Mouse (Mus musculus) neural tube, embryonic 12.5 days (tissue): ENCODE measurements around the gene Cir1. TPM values are rescaled to one million over a fixed set of nuclear protein-coding genes. Genes with fewer than 3 reads are reported as not detected.
A peak's percentile ranks its signal among the peaks of the same experiment; 100 is the strongest.

ENCODE experiments used
- ATAC-seq: fragments of 200-750 bp; cut with Nextera tagmentation; 2 replicates; pipeline ENCODE4 v1.8.0; 2017; ENCODE audit warnings: low read depth, mild to moderate bottlenecking, moderate TSS enrichment, moderate library complexity; ENCODE audit not compliant: low FRiP score
- H3K27ac ChIP-seq: fragments of 300-500 bp; sonication (generic); 2 replicates; pipeline ENCODE4 v1.5.1; 2016
- H3K27me3 ChIP-seq: fragments of 300-500 bp; sonication (generic); replicated peaks from 2 replicates; pipeline ENCODE4 v1.6.1; 2016; ENCODE audit warnings: mild to moderate bottlenecking
- H3K36me3 ChIP-seq: fragments of 300-500 bp; sonication (generic); 2 replicates; pipeline ENCODE4 v1.6.1; 2016; ENCODE audit warnings: mild to moderate bottlenecking
- H3K4me1 ChIP-seq: fragments of 300-500 bp; sonication (generic); 2 replicates; pipeline ENCODE4 v1.6.1; 2016
- H3K4me2 ChIP-seq: fragments of 300-500 bp; sonication (generic); replicated peaks from 2 replicates; pipeline ENCODE4 v1.6.1; 2016; ENCODE audit warnings: mild to moderate bottlenecking
- H3K4me3 ChIP-seq: fragments of 300-500 bp; sonication (generic); 2 replicates; pipeline ENCODE4 v1.5.1; 2016
- H3K9ac ChIP-seq: fragments of 300-500 bp; sonication (generic); 2 replicates; pipeline ENCODE4 v1.6.1; 2016; ENCODE audit warnings: mild to moderate bottlenecking
- H3K9me3 ChIP-seq: fragments of 300-500 bp; sonication (generic); 2 replicates; pipeline ENCODE4 v1.6.1; 2016; ENCODE audit warnings: mild to moderate bottlenecking
- WGBS: fragments of 180-500 bp; shearing (Covaris S2); methylation state at CpG from one replicate; pipeline ENCODE4 v1.1.7; 2016; 5-methylcytosine and 5-hydroxymethylcytosine counted together
- polyA plus RNA-seq: library from polyadenylated mRNA; unstranded; fragments of >200 nt; fragmentation: Nextera tagmentation; extraction: Ambion mirVana; gene quantifications from 2 replicates; pipeline ENCODE4 v1.2.1, GENCODE M21; 2016

Cir1 gene
- polyA plus RNA-seq, 1 experiment from 2014 or later = 23.9 TPM

- no peaks in the 10 kb centered on the region for H3K27me3 ChIP-seq
- H3K4me2 ChIP-seq = no peak overlapping the region
- H3K9ac ChIP-seq = no peak overlapping the region
- no peaks in the 10 kb centered on the region for H3K36me3 ChIP-seq
- no peak for ATAC-seq
- no peaks in the 10 kb centered on the region for H3K9me3 ChIP-seq
- H3K4me1 ChIP-seq = no peaks in the 10 kb centered on the region
- H3K27ac ChIP-seq = no peak overlapping the region
- WGBS = 76% methylated on average over 8 of the region's 8 CpGs
- H3K4me3 ChIP-seq = no peak overlapping the region
Observed at GRCm38 (mm10) chr2:73338415-73338814, 25.9 kb upstream of the Cir1 start.

GRCm38 (mm10) chr2:73335949-73336348, 23.4 kb upstream of the Cir1 start:
- ATAC-seq = no peak
- Histone ChIP-seq H3K36me3 (no peaks in the 10 kb centered on the region), H3K27me3 (no peaks in the 10 kb centered on the region), H3K9ac (no peak overlapping the region), H3K4me2 (no peak overlapping the region), H3K4me3 (no peak overlapping the region), H3K9me3 (no peaks in the 10 kb centered on the region), H3K27ac (no peak overlapping the region), H3K4me1 (no peaks in the 10 kb centered on the region)
- 97% methylated on average over 3 of the region's 3 CpGs for WGBS

DNA sequence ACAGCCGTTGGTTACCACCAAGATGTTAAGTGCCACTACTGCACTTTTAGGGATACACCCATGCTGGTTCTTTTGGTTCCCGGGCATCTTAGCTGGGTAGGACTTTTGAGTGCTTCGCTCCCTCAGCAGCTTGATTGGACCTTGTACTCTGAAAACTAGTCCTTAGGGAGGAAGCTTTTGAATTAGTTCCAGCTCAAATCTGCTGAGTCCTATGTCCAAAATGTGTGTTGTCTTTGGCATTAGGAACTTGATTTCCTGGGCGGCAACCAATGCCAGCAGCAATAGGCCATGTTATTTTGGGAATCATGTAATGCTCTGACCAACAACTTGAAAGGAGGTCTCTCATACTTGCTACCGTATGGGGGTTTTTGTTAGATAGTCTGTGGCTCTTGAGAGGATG, 13.4 kb upstream of the Cir1 start:
- no peak overlapping the region for H3K4me2 ChIP-seq
- WGBS = 81% methylated on average over 5 of the region's 5 CpGs
- no peaks in the 10 kb centered on the region for H3K27me3 ChIP-seq
- no peak overlapping the region for H3K4me3 ChIP-seq
- H3K27ac ChIP-seq = no peak overlapping the region
- no peak overlapping the region for H3K9ac ChIP-seq
- no peaks in the 10 kb centered on the region for H3K36me3 ChIP-seq
- no peak for ATAC-seq
- no peaks in the 10 kb centered on the region for H3K4me1 ChIP-seq
- no peaks in the 10 kb centered on the region for H3K9me3 ChIP-seq

DNA sequence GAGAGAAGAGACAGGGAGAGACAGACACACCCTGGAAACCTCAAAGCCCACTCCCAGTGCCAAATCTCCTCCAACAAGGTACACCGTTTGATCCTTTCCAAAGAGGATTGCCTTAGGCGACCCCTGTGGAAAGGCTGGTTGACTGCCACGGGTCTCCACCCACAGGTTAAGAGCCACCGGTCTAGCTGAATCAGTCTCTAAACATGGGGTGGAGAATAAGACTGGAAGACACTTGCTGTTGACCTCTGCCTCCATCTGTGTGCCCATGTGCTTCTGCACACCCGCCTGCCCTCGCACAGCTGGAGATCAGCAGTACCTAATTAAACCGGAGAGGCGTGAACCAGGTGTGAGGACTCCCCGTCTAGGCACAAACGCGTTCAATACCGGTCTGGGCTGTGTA, 10.5 kb upstream of the Cir1 start:
- ATAC-seq = no peak
- Histone ChIP-seq H3K27ac (no peak overlapping the region), H3K9ac (no peak overlapping the region), H3K36me3 (no peaks in the 10 kb centered on the region), H3K27me3 (no peaks in the 10 kb centered on the region), H3K4me3 (no peak overlapping the region), H3K4me1 (no peaks in the 10 kb centered on the region), H3K4me2 (no peak overlapping the region), H3K9me3 (no peaks in the 10 kb centered on the region)
- WGBS = 63% methylated on average over 12 of the region's 12 CpGs

DNA sequence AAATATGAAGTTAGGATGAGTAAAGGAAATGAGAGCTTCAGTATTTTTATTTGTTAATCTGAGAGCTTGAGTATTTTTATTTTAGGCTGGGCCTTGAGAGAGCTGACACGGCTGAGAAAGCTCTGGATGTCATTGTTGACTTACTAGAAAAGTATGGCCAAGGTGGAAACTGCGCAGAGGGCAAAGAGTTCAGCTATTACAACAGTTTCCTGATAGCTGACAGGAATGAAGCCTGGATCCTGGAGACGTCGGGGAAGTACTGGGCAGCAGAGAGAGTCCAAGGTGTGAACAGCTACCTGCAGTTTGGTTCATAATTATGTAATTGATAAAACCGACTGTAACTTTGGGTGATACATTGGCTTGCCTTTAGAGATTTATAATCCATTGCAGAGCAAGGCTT, 6.7 kb upstream of the Cir1 start:
- WGBS = 91% methylated on average over 5 of the region's 5 CpGs
- no peak for ATAC-seq
- no peaks in the 10 kb centered on the region for H3K27me3 ChIP-seq
- H3K4me3 ChIP-seq = no peak overlapping the region
- H3K4me2 ChIP-seq = no peak overlapping the region
- no peak overlapping the region for H3K9ac ChIP-seq
- H3K4me1 ChIP-seq = no peaks in the 10 kb centered on the region
- no peaks in the 10 kb centered on the region for H3K36me3 ChIP-seq
- no peaks in the 10 kb centered on the region for H3K9me3 ChIP-seq
- H3K27ac ChIP-seq = no peak overlapping the region

GRCm38 (mm10) chr2:73317426-73317825, 4.9 kb upstream of the Cir1 start:
- no peaks in the 10 kb centered on the region for H3K36me3 ChIP-seq
- WGBS = 93% methylated on average over 9 of the region's 9 CpGs
- no peak overlapping the region for H3K27ac ChIP-seq
- H3K9ac ChIP-seq = no peak overlapping the region
- no peaks in the 10 kb centered on the region for H3K27me3 ChIP-seq
- no peak overlapping the region for H3K4me2 ChIP-seq
- no peaks in the 10 kb centered on the region for H3K4me1 ChIP-seq
- no peaks in the 10 kb centered on the region for H3K9me3 ChIP-seq
- no peak overlapping the region for H3K4me3 ChIP-seq
- no peak for ATAC-seq

DNA sequence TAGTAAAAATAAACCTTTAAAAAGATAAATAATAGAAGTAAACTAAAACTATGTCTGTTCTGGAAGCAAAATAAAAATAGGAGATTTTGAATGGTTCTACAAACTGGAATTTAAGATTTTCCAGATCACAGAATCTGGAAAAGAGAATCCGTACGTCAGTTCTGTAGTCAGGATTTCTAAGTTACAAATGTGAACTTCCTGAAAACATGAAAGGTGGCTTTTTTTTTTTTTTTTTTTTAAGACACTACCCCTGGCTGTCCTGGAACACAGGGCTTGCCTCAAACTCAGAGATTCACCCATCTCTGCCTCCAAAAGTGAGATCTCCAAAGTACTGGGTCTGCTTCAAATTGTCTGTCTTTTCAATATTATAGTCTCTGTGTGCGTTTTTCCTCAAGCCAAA, 1.8 kb upstream of the Cir1 start:
- Histone ChIP-seq H3K27ac (no peak overlapping the region), H3K4me1 (peaks cover 11% of the 10 kb centered on the region), H3K36me3 (peaks cover 6% of the 10 kb centered on the region; the same call in 1 of the 2 replicates), H3K4me3 (no peak overlapping the region), H3K4me2 (no peak overlapping the region), H3K9me3 (no peaks in the 10 kb centered on the region), H3K9ac (no peak overlapping the region), H3K27me3 (no peaks in the 10 kb centered on the region)
- 93% methylated on average over 3 of the region's 3 CpGs for WGBS
- no peak for ATAC-seq

GRCm38 (mm10) chr2:73313117-73313501, 608 bp upstream of the Cir1 start:
- WGBS = 53% methylated on average over 14 of the region's 14 CpGs
- Histone ChIP-seq H3K36me3 (peaks cover 17% of the 10 kb centered on the region), H3K27ac (no peak overlapping the region), H3K4me2 (peak overlapping the region; percentile 92), H3K9ac (peak overlapping the region; percentile 38; the same call in 1 of the 2 replicates), H3K9me3 (no peaks in the 10 kb centered on the region), H3K27me3 (no peaks in the 10 kb centered on the region), H3K4me3 (peak overlapping the region; percentile 83), H3K4me1 (peaks cover 11% of the 10 kb centered on the region)
- ATAC-seq = peak; percentile 52; the same call in 1 of the 2 replicates

DNA sequence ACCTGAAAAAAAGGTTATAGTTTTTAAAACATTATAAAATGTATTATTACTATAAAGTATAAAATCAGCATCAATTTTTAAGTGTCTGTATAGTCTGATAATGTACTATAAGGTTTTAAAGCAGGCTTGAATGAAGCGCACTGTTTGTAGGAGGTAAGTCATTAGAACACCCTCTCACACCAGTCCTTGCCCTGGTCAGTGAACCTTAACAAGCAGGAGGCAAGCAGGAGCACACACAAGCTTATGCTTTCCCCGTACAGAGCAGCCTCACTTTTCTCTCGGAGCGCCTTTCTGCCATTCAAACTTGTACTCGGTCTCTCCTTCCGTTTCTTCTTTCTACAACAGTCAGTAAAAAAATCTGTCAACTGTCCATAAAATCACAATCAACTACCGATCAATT, 6.5 kb downstream of the Cir1 start:
- Histone ChIP-seq H3K27me3 (no peaks in the 10 kb centered on the region), H3K36me3 (peaks cover 51% of the 10 kb centered on the region), H3K9ac (no peak overlapping the region), H3K27ac (no peak overlapping the region), H3K9me3 (no peaks in the 10 kb centered on the region), H3K4me3 (no peak overlapping the region), H3K4me2 (no peak overlapping the region), H3K4me1 (peaks cover 1% of the 10 kb centered on the region; the same call in 1 of the 2 replicates)
- ATAC-seq = no peak
- WGBS = 88% methylated on average over 7 of the region's 7 CpGs

- Histone ChIP-seq H3K4me3 (no peak overlapping the region), H3K27ac (no peak overlapping the region), H3K4me2 (no peak overlapping the region), H3K9me3 (no peaks in the 10 kb centered on the region), H3K36me3 (peaks cover 50% of the 10 kb centered on the region), H3K27me3 (no peaks in the 10 kb centered on the region), H3K4me1 (no peaks in the 10 kb centered on the region), H3K9ac (no peak overlapping the region)
- ATAC-seq = no peak
- WGBS = 94% methylated on average over 5 of the region's 5 CpGs
Observed at GRCm38 (mm10) chr2:73304506-73304905, 8.0 kb downstream of the Cir1 start.

GRCm38 (mm10) chr2:73302722-73303121, 9.8 kb downstream of the Cir1 start:
- H3K9ac ChIP-seq = no peak overlapping the region
- H3K4me1 ChIP-seq = no peaks in the 10 kb centered on the region
- no peak for ATAC-seq
- no peak overlapping the region for H3K4me2 ChIP-seq
- H3K36me3 ChIP-seq = peaks cover 37% of the 10 kb centered on the region
- H3K27ac ChIP-seq = no peak overlapping the region
- WGBS = 97% methylated on average over 9 of the region's 9 CpGs
- H3K27me3 ChIP-seq = no peaks in the 10 kb centered on the region
- H3K4me3 ChIP-seq = no peak overlapping the region
- H3K9me3 ChIP-seq = no peaks in the 10 kb centered on the region

DNA sequence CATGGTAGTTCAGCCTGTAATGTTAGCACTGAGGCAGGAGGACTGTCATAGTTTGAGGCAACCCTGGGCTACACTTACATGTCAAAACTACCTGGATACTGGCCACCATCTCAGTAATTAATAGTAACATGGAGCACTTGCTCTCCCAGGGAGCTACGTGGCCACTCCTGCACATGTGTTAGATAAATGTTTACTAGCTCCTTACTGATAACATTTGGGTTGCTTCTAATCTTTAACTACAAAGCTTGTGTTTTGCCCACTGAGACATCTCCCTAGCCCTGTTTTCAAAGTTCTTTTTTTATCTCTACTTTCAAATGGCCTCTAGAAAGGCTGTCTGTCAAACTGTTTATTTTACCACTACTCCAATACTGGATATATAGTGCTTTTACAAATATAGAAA, 10.5 kb downstream of the Cir1 start:
- Histone ChIP-seq H3K9ac (no peak overlapping the region), H3K36me3 (peaks cover 30% of the 10 kb centered on the region), H3K4me3 (no peak overlapping the region), H3K4me2 (no peak overlapping the region), H3K4me1 (no peaks in the 10 kb centered on the region), H3K27ac (no peak overlapping the region), H3K27me3 (no peaks in the 10 kb centered on the region), H3K9me3 (no peaks in the 10 kb centered on the region)
- 95% methylated on average over 1 of the region's 1 CpGs for WGBS
- ATAC-seq = no peak

DNA sequence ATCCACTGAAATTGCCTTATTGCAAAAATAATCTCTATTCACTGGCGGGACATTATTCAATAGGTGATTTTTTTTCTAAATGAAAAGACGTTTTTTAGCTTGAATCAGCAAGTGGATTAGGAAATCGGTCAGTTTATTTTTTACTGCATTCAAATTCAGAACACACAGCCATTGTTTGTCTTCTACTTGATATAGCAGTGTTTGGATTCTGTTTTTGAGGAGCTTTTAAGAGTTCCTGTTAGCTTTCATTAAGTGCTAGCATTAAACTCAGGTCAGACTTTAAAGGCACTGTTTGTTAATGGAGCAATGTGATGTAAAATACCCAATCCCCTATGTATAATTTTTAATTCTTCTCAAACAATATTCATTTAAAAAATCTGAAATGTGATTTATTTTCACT, 13.7 kb downstream of the Cir1 start:
- Histone ChIP-seq H3K36me3 (peaks cover 21% of the 10 kb centered on the region), H3K27me3 (no peaks in the 10 kb centered on the region), H3K4me2 (no peak overlapping the region), H3K9me3 (no peaks in the 10 kb centered on the region), H3K9ac (no peak overlapping the region), H3K4me3 (no peak overlapping the region), H3K27ac (no peak overlapping the region), H3K4me1 (no peaks in the 10 kb centered on the region)
- ATAC-seq = no peak
- WGBS = 75% methylated on average over 3 of the region's 3 CpGs
